Mouse (Mus musculus): ENCODE results near the gene Nqo1. TPM values are rescaled to one million over a fixed set of nuclear protein-coding genes. Genes with fewer than 3 reads are reported as not detected.

The Nqo1 gene
- total RNA-seq, 2 experiments from 2014 or later: 5.5 to 6.4 TPM

- no peak for DNase-seq
These were observed 1.1 kb upstream of the Nqo1 start for GRCm38 (mm10) chr8:107404057-107404456.

GRCm38 (mm10) chr8:107401866-107402265 lies 1.1 kb downstream of the Nqo1 start:
- no peak for DNase-seq

GRCm38 (mm10) chr8:107399495-107399894 lies 3.5 kb downstream of the Nqo1 start:
- DNase-seq: peak; percentile 57 to 60

GRCm38 (mm10) chr8:107397665-107398064 lies 5.3 kb downstream of the Nqo1 start:
- DNase-seq: no peak

GRCm38 (mm10) chr8:107396106-107396670 lies 6.8 kb downstream of the Nqo1 start:
- no peak for DNase-seq

GRCm38 (mm10) chr8:107395397-107395796 lies 7.6 kb downstream of the Nqo1 start:
- no peak for DNase-seq

GRCm38 (mm10) chr8:107391136-107391516 lies 11.9 kb downstream of the Nqo1 start:
- no peak for DNase-seq

- no peak for DNase-seq
These were observed 12.4 kb downstream of the Nqo1 start for GRCm38 (mm10) chr8:107390476-107391135.

GRCm38 (mm10) chr8:107389557-107389956 lies 13.4 kb downstream of the Nqo1 start:
- no peak for DNase-seq

GRCm38 (mm10) chr8:107387861-107388260 lies 15.1 kb downstream of the Nqo1 start:
- no peak for DNase-seq

- DNase-seq: no peak
These were observed 16.4 kb downstream of the Nqo1 start for GRCm38 (mm10) chr8:107386642-107387041.

GRCm38 (mm10) chr8:107386171-107386570 lies 16.8 kb downstream of the Nqo1 start:
- DNase-seq: no peak

GRCm38 (mm10) chr8:107385063-107385462 lies 17.9 kb downstream of the Nqo1 start:
- no peak for DNase-seq

- no peak for DNase-seq
These were observed 18.4 kb downstream of the Nqo1 start for GRCm38 (mm10) chr8:107384651-107385050.

- DNase-seq: no peak
These were observed 20.1 kb downstream of the Nqo1 start for GRCm38 (mm10) chr8:107382898-107383297.

- DNase-seq: no peak
These were observed 21.3 kb downstream of the Nqo1 start for GRCm38 (mm10) chr8:107381666-107382065.

GRCm38 (mm10) chr8:107380734-107381133 lies 22.3 kb downstream of the Nqo1 start:
- no peak for DNase-seq

- DNase-seq: no peak
These were observed 25.7 kb downstream of the Nqo1 start for GRCm38 (mm10) chr8:107377346-107377745.

GRCm38 (mm10) chr8:107370311-107370710 lies 32.7 kb downstream of the Nqo1 start:
- DNase-seq: no peak

Other genes with a start within 250 kb of the Nqo1 start
- 10 to 100 TPM; 59.4 to 63.2 TPM for gene Nfat5, start 109.7 kb downstream of the Nqo1 start, total RNA-seq (2021)
- 10 to 100 TPM; 39.9 to 47.7 TPM for gene Nob1, start 21.8 kb upstream of the Nqo1 start, total RNA-seq (2021)
- 10 to 100 TPM; 36.7 to 38.8 TPM for gene Wwp2, start 33.2 kb upstream of the Nqo1 start, total RNA-seq (2021)
- gene Psmd7, start 185.3 kb upstream of the Nqo1 start, total RNA-seq (2021): 100 to 1,000 TPM; 103 to 108 TPM

Measured in layer of hippocampus, postnatal 36 days (tissue).